Mouse (Mus musculus) forebrain, embryonic 13.5 days (tissue): ENCODE data around the gene Gm12248. TPM values are rescaled to one million over a fixed set of nuclear protein-coding genes. Genes with fewer than 3 reads are reported as not detected.
"Not testable (repeated sequence)": the region's sequence is repeated elsewhere in the genome, so short reads cannot be mapped to it uniquely, and the experiment has no call there.

ENCODE experiments used
- ATAC-seq: fragments of 200-750 bp; cut with Nextera tagmentation; 2 replicates; pipeline ENCODE4 v1.8.0; 2017
- H3K27ac ChIP-seq: fragments of 300-500 bp; sonication (generic); 2 replicates; pipeline ENCODE4 v1.5.1; 2015; ENCODE audit warnings: inconsistent platforms, mild to moderate bottlenecking, moderate library complexity
- H3K27me3 ChIP-seq: fragments of 300-500 bp; sonication (generic); 2 replicates; pipeline ENCODE4 v1.6.1; 2015; ENCODE audit warnings: mild to moderate bottlenecking, inconsistent platforms
- H3K36me3 ChIP-seq: fragments of 300-500 bp; sonication (generic); 2 replicates; pipeline ENCODE4 v1.6.1; 2015; ENCODE audit warnings: mild to moderate bottlenecking, inconsistent platforms; ENCODE audit not compliant: poor library complexity, severe bottlenecking
- H3K4me1 ChIP-seq: fragments of 300-500 bp; sonication (generic); 2 replicates; pipeline ENCODE4 v1.6.1; 2015; ENCODE audit warnings: inconsistent platforms
- H3K4me2 ChIP-seq: fragments of 300-500 bp; sonication (generic); 2 replicates; pipeline ENCODE4 v1.6.1; 2015; ENCODE audit warnings: inconsistent platforms, mild to moderate bottlenecking, moderate library complexity
- H3K4me3 ChIP-seq: fragments of 300-500 bp; sonication (generic); 2 replicates; pipeline ENCODE4 v1.5.1; 2015; ENCODE audit warnings: mild to moderate bottlenecking, inconsistent platforms
- H3K9ac ChIP-seq: fragments of 300-500 bp; sonication (generic); 2 replicates; pipeline ENCODE4 v1.6.1; 2015; ENCODE audit warnings: mild to moderate bottlenecking, inconsistent platforms
- H3K9me3 ChIP-seq: fragments of 300-500 bp; sonication (generic); replicated peaks from 2 replicates; pipeline ENCODE4 v1.6.1; 2016; ENCODE audit warnings: inconsistent platforms
- WGBS: fragments of 180-500 bp; shearing (Covaris S2); methylation state at CpG from one replicate; pipeline ENCODE4 v1.1.7; 2015; 5-methylcytosine and 5-hydroxymethylcytosine counted together
- polyA plus RNA-seq: library from polyadenylated mRNA; unstranded; fragments of >200 nt; fragmentation: Nextera tagmentation; extraction: Ambion mirVana; gene quantifications from 2 replicates; pipeline ENCODE4 v1.2.1, GENCODE M21; 2015

Gene Gm12248
- polyA plus RNA-seq, 1 experiment from 2014 or later: 0.19 TPM

GRCm38 (mm10) chr11:58062586-58062985 lies 30.3 kb downstream of the Gm12248 start:
- WGBS: 84% methylated on average over 4 of the region's 4 CpGs
- ATAC-seq: no peak
- Histone ChIP-seq H3K4me3 (no peak overlapping the region), H3K36me3 (peaks cover 55% of the 10 kb centered on the region), H3K27ac (no peak overlapping the region), H3K4me2 (no peak overlapping the region), H3K9ac (no peak overlapping the region), H3K9me3 (no peaks in the 10 kb centered on the region), H3K27me3 (no peaks in the 10 kb centered on the region), H3K4me1 (no peaks in the 10 kb centered on the region)

GRCm38 (mm10) chr11:58061218-58061617 lies 31.7 kb downstream of the Gm12248 start:
- H3K9ac ChIP-seq, H3K27ac ChIP-seq, H3K4me1 ChIP-seq, H3K27me3 ChIP-seq, ATAC-seq, H3K4me3 ChIP-seq, H3K9me3 ChIP-seq, H3K4me2 ChIP-seq: not testable (repeated sequence)
- 90% methylated on average over 3 of the region's 4 CpGs for whole genome bisulfite sequencing
- H3K36me3 ChIP-seq: peaks cover 66% of the 10 kb centered on the region

GRCm38 (mm10) chr11:58059752-58060151 lies 33.2 kb downstream of the Gm12248 start:
- not testable (repeated sequence) for H3K9me3 ChIP-seq, H3K27me3 ChIP-seq

GRCm38 (mm10) chr11:58057455-58057854 lies 35.5 kb downstream of the Gm12248 start:
- Histone ChIP-seq H3K4me1 (no peaks in the 10 kb centered on the region), H3K27ac (no peak overlapping the region), H3K4me2 (no peak overlapping the region), H3K9ac (no peak overlapping the region), H3K4me3 (no peak overlapping the region), H3K36me3 (peaks cover 89% of the 10 kb centered on the region), H3K9me3 (no peaks in the 10 kb centered on the region), H3K27me3 (no peaks in the 10 kb centered on the region)
- WGBS: 46% methylated on average over 6 of the region's 6 CpGs
- ATAC-seq: no peak

More at GRCm38 (mm10) chr11:58059752-58060151, 33.2 kb downstream of the Gm12248 start:
- 90% methylated on average over 7 of the region's 7 CpGs for WGBS
- H3K4me3 ChIP-seq, H3K4me1 ChIP-seq, H3K9ac ChIP-seq, H3K4me2 ChIP-seq, ATAC-seq, H3K27ac ChIP-seq: not testable (repeated sequence)
- H3K36me3 ChIP-seq: peaks cover 81% of the 10 kb centered on the region

- H3K4me3 ChIP-seq: no peak overlapping the region
- H3K9me3 ChIP-seq: no peaks in the 10 kb centered on the region
- H3K27me3 ChIP-seq: no peaks in the 10 kb centered on the region
- WGBS: 77% methylated on average over 4 of the region's 4 CpGs
- H3K36me3 ChIP-seq: peaks cover 82% of the 10 kb centered on the region
- H3K4me1 ChIP-seq: no peaks in the 10 kb centered on the region
- H3K27ac ChIP-seq: no peak overlapping the region
- no peak for ATAC-seq
- no peak overlapping the region for H3K4me2 ChIP-seq
- H3K9ac ChIP-seq: no peak overlapping the region
These were observed 46.5 kb downstream of the Gm12248 start for GRCm38 (mm10) chr11:58046438-58046837.

- no peak overlapping the region for H3K4me2 ChIP-seq
- WGBS: 93% methylated on average over 5 of the region's 5 CpGs
- no peak overlapping the region for H3K4me3 ChIP-seq
- H3K9me3 ChIP-seq: no peaks in the 10 kb centered on the region
- H3K36me3 ChIP-seq: peaks cover 48% of the 10 kb centered on the region
- no peak for ATAC-seq
- peaks cover 6% of the 10 kb centered on the region; the same call in 1 of the 2 replicates for H3K4me1 ChIP-seq
- no peak overlapping the region for H3K27ac ChIP-seq
- no peak overlapping the region for H3K9ac ChIP-seq
- no peaks in the 10 kb centered on the region for H3K27me3 ChIP-seq
These were observed 50.0 kb downstream of the Gm12248 start for GRCm38 (mm10) chr11:58042861-58043431.

DNA sequence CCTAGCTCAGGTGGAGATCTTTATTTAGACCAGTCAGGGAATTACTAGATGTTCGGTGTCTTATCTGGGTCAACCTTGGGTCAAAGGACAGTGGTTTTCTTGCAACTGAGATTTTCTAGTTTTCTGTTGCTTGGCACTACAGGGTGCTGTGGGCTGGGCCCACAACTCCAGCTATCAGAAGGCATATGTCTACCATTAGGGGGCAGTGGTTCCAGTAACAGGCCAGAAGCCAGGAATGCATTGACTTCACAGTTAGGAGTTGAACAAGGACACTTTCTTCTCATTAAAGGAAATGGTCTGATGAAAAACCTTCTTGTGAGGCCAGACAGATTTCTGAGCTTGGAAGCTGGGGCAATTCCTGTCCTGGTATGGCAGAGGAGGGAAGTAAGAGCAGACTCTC lies 53.9 kb downstream of the Gm12248 start:
- ATAC-seq: no peak
- Histone ChIP-seq H3K4me3 (no peak overlapping the region), H3K27me3 (no peaks in the 10 kb centered on the region), H3K4me1 (peaks cover 10% of the 10 kb centered on the region; the same call in 1 of the 2 replicates), H3K36me3 (peaks cover 24% of the 10 kb centered on the region), H3K9me3 (no peaks in the 10 kb centered on the region), H3K27ac (no peak overlapping the region), H3K9ac (no peak overlapping the region), H3K4me2 (no peak overlapping the region)
- WGBS: 90% methylated on average over 1 of the region's 1 CpGs

GRCm38 (mm10) chr11:58033635-58034034 lies 59.3 kb downstream of the Gm12248 start:
- H3K27ac ChIP-seq: no peak overlapping the region
- H3K9me3 ChIP-seq: no peaks in the 10 kb centered on the region
- H3K4me1 ChIP-seq: peaks cover 9% of the 10 kb centered on the region; the same call in 1 of the 2 replicates
- WGBS: 89% methylated on average over 3 of the region's 3 CpGs
- H3K4me2 ChIP-seq: no peak overlapping the region
- no peak for ATAC-seq
- no peaks in the 10 kb centered on the region for H3K36me3 ChIP-seq
- H3K27me3 ChIP-seq: no peaks in the 10 kb centered on the region
- no peak overlapping the region for H3K4me3 ChIP-seq
- H3K9ac ChIP-seq: no peak overlapping the region

DNA sequence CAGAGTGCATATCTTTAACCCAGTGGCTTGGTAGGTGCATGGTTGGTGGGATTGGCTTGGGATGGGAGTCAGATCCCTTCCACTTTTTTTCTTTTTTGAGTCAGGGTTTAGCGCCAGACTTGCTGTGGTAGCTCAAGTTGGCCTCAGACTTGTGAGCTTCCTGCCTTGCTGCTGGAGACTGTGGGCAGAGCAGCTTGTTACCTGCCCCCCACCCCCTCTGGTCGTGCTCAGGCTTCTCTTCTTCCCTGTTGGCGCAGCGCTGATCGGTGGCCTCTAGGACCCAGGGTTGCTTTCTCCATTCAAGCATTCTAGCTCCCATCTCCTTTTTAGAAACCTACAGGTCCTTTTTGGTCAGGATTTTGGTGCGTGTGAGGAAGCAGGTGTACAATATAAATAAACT lies 61.8 kb downstream of the Gm12248 start:
- no peak overlapping the region for H3K9ac ChIP-seq
- no peaks in the 10 kb centered on the region for H3K36me3 ChIP-seq
- H3K27ac ChIP-seq: no peak overlapping the region
- H3K4me2 ChIP-seq: no peak overlapping the region
- no peaks in the 10 kb centered on the region for H3K27me3 ChIP-seq
- WGBS: 85% methylated on average over 6 of the region's 6 CpGs
- H3K4me3 ChIP-seq: no peak overlapping the region
- peaks cover 5% of the 10 kb centered on the region; the same call in 1 of the 2 replicates for H3K4me1 ChIP-seq
- no peak for ATAC-seq
- no peaks in the 10 kb centered on the region for H3K9me3 ChIP-seq

- Histone ChIP-seq H3K27ac (no peak overlapping the region), H3K4me3 (no peak overlapping the region), H3K27me3 (no peaks in the 10 kb centered on the region), H3K36me3 (no peaks in the 10 kb centered on the region), H3K4me2 (no peak overlapping the region), H3K4me1 (peaks cover 5% of the 10 kb centered on the region; the same call in 1 of the 2 replicates), H3K9me3 (no peaks in the 10 kb centered on the region), H3K9ac (no peak overlapping the region)
- no peak for ATAC-seq
- 90% methylated on average over 2 of the region's 2 CpGs for WGBS
These were observed 63.1 kb downstream of the Gm12248 start for GRCm38 (mm10) chr11:58029869-58030268.

GRCm38 (mm10) chr11:58028981-58029380 lies 64.0 kb downstream of the Gm12248 start:
- H3K36me3 ChIP-seq: no peaks in the 10 kb centered on the region
- peaks cover 5% of the 10 kb centered on the region; the same call in 1 of the 2 replicates for H3K4me1 ChIP-seq
- H3K4me2 ChIP-seq: no peak overlapping the region
- no peaks in the 10 kb centered on the region for H3K9me3 ChIP-seq
- H3K9ac ChIP-seq: no peak overlapping the region
- no peak overlapping the region for H3K27ac ChIP-seq
- no peaks in the 10 kb centered on the region for H3K27me3 ChIP-seq
- no peak for ATAC-seq
- WGBS: 88% methylated on average over 1 of the region's 1 CpGs
- no peak overlapping the region for H3K4me3 ChIP-seq

DNA sequence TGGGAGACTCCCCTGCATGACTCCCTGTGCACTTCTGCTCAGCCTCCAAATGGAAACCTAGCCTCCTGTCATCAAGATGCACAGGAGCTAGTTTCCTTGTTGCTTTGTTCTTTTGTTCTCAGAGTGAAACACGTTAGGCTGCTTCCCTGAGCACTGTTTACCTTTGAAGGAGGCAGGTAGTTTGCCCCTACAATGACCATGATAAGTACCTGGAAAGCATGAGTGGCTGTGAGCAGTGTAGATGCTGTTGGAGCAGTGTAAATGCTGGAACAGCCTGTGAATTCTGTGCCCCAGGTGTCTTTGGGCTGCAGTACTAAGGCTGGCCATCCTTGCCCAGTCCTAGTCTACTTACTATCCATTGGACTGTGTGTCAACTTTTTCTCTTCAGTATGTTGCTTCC lies 66.1 kb downstream of the Gm12248 start:
- 74% methylated on average over 1 of the region's 1 CpGs for WGBS
- no peak for ATAC-seq
- no peak overlapping the region for H3K4me3 ChIP-seq
- H3K9me3 ChIP-seq: no peaks in the 10 kb centered on the region
- H3K27ac ChIP-seq: no peak overlapping the region
- H3K4me2 ChIP-seq: no peak overlapping the region
- H3K27me3 ChIP-seq: no peaks in the 10 kb centered on the region
- no peaks in the 10 kb centered on the region for H3K36me3 ChIP-seq
- H3K9ac ChIP-seq: no peak overlapping the region
- H3K4me1 ChIP-seq: no peaks in the 10 kb centered on the region; the same call in 1 of the 2 replicates

DNA sequence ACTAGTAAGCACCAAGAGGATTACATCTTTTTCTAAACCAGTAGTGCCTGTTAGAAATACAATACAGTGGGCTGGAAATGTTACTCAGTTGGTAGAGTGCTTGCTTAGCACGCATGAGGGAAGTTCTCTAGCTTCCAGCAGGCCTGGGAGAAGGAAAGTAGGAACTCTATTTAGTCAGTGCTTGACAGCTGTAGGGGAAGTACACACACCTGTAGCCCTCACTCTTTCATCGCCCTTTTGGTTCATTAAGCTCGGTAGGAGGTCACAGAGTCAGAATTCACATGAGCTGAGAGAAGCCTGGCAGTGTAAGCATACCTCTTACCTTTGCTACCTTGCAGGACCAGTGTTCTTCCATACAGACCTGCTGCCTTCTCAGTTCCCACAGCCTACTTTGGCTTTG lies 66.6 kb downstream of the Gm12248 start:
- WGBS: 67% methylated on average over 3 of the region's 3 CpGs
- H3K9me3 ChIP-seq: no peaks in the 10 kb centered on the region
- H3K4me1 ChIP-seq: no peaks in the 10 kb centered on the region; the same call in 1 of the 2 replicates
- H3K27ac ChIP-seq: no peak overlapping the region
- no peak overlapping the region for H3K4me3 ChIP-seq
- H3K9ac ChIP-seq: no peak overlapping the region
- H3K36me3 ChIP-seq: no peaks in the 10 kb centered on the region
- no peaks in the 10 kb centered on the region for H3K27me3 ChIP-seq
- no peak for ATAC-seq
- no peak overlapping the region for H3K4me2 ChIP-seq
